Mouse (Mus musculus): ENCODE measurements around the gene Tmsb15b2. TPM values are rescaled to one million over a fixed set of nuclear protein-coding genes. Genes with fewer than 3 reads are reported as not detected.

Tmsb15b2 gene
- total and polyA plus RNA-seq, 3 experiments: not detected

GRCm38 (mm10) chrX:136992191-136992965 is 17.1 kb upstream of the Tmsb15b2 start:
- H3K27ac ChIP-seq (ENCODE audit: control insufficient read depth, low read depth, low read length): no peak overlapping the region
- TF ChIP-seq KAT2A (conservative IDR thresholded peaks at IDR 0.05; ENCODE audit: low read depth, low read length) (no peak), E2F4 (IDR thresholded peaks at IDR 0.05; ENCODE audit: borderline replicate concordance, low read depth, low read length) (no peak), POLR2A (IDR thresholded peaks at IDR 0.05; ENCODE audit: control insufficient read depth in 1 of 2, insufficient read depth in 1 of 2, low read depth in 1 of 2, low read length in 2 of 2, poor library complexity in 1 of 2) (no peak), ZMIZ1 (IDR thresholded peaks at IDR 0.05; ENCODE audit: low read depth, low read length) (no peak), MYC (IDR thresholded peaks at IDR 0.05; ENCODE audit: low read depth, low read length) (no peak), SIN3A (IDR thresholded peaks at IDR 0.05; ENCODE audit: low read length) (no peak), MAZ (IDR thresholded peaks at IDR 0.05; ENCODE audit: low read depth, low read length) (no peak), BHLHE40 (IDR thresholded peaks at IDR 0.05; ENCODE audit: borderline replicate concordance, low read depth, low read length) (no peak), CTCF (IDR thresholded peaks at IDR 0.05 in 2 of 3, conservative IDR thresholded peaks at IDR 0.05 in 1 of 3; ENCODE audit: control insufficient read depth in 1 of 3, insufficient read depth in 1 of 3, low read depth in 2 of 3, low read length in 3 of 3, poor library complexity in 1 of 3, severe bottlenecking in 1 of 3) (no peak), POLR2AphosphoS5 (IDR thresholded peaks at IDR 0.05; ENCODE audit: borderline replicate concordance, low read depth, low read length) (no peak), HCFC1 (IDR thresholded peaks at IDR 0.05; ENCODE audit: low read depth, low read length) (no peak), MAX (IDR thresholded peaks at IDR 0.05; ENCODE audit: low read length) (no peak), MEF2A (IDR thresholded peaks at IDR 0.05; ENCODE audit: extremely low read depth, insufficient replicate concordance, low read depth, low read length, poor library complexity, severe bottlenecking) (no peak), USF2 (IDR thresholded peaks at IDR 0.05; ENCODE audit: borderline replicate concordance in 1 of 2, insufficient read depth in 1 of 2, low read depth in 1 of 2, low read length in 2 of 2) (no peak), JUND (IDR thresholded peaks at IDR 0.05; ENCODE audit: low read depth, low read length) (no peak), UBTF (IDR thresholded peaks at IDR 0.05; ENCODE audit: borderline replicate concordance, insufficient read depth, low read depth, low read length) (no peak), NELFE (IDR thresholded peaks at IDR 0.05; ENCODE audit: low read depth, low read length) (no peak), POLR2AphosphoS2 (IDR thresholded peaks at IDR 0.05; ENCODE audit: low read length) (no peak)
- no peak overlapping the region for H3K4me3 ChIP-seq (ENCODE audit: control insufficient read depth in 1 of 2, insufficient read depth in 1 of 2, low read depth in 2 of 2, low read length in 2 of 2)
- H3K79me2 ChIP-seq (ENCODE audit: control insufficient read depth, insufficient read depth, low read length, poor library complexity): no peaks in the 10 kb centered on the region
- peaks cover 0 to 11% of the 10 kb centered on the region in 2 experiments; a peak in 2 of 4 replicates for H3K36me3 ChIP-seq (ENCODE audit: control insufficient read depth in 1 of 2, insufficient read depth in 2 of 2, low read length in 2 of 2)
- H3K27me3 ChIP-seq (ENCODE audit: control insufficient read depth in 1 of 2, insufficient read depth in 2 of 2, low read length in 2 of 2): no peaks in the 10 kb centered on the region
- H3K9me3 ChIP-seq (replicated peaks; ENCODE audit: insufficient read depth, low read length): no peaks in the 10 kb centered on the region
- H3K9ac ChIP-seq (ENCODE audit: control insufficient read depth, low read depth, low read length, poor library complexity, severe bottlenecking): no peak overlapping the region
- peaks cover 8 to 9% of the 10 kb centered on the region in 2 experiments; a peak in 3 of 4 replicates for H3K4me1 ChIP-seq (ENCODE audit: control insufficient read depth in 1 of 2, insufficient read depth in 2 of 2, low read length in 2 of 2)
- no peak for DNase-seq (ENCODE audit: low read depth, low spot score)

- Histone ChIP-seq H3K9me3 (replicated peaks; ENCODE audit: insufficient read depth, low read length) (no peaks in the 10 kb centered on the region), H3K36me3 (ENCODE audit: control insufficient read depth in 1 of 2, insufficient read depth in 2 of 2, low read length in 2 of 2) (peaks cover 0 to 4% of the 10 kb centered on the region in 2 experiments; a peak in 2 of 4 replicates), H3K27me3 (ENCODE audit: control insufficient read depth in 1 of 2, insufficient read depth in 2 of 2, low read length in 2 of 2) (no peaks in the 10 kb centered on the region), H3K9ac (ENCODE audit: control insufficient read depth, low read depth, low read length, poor library complexity, severe bottlenecking) (no peak overlapping the region), H3K4me3 (ENCODE audit: control insufficient read depth in 1 of 2, insufficient read depth in 1 of 2, low read depth in 2 of 2, low read length in 2 of 2) (no peak overlapping the region), H3K27ac (ENCODE audit: control insufficient read depth, low read depth, low read length) (no peak overlapping the region), H3K79me2 (ENCODE audit: control insufficient read depth, insufficient read depth, low read length, poor library complexity) (no peaks in the 10 kb centered on the region), H3K4me1 (ENCODE audit: control insufficient read depth in 1 of 2, insufficient read depth in 2 of 2, low read length in 2 of 2) (peaks cover 2 to 3% of the 10 kb centered on the region in 2 experiments; a peak in 3 of 4 replicates)
- no peak for DNase-seq (ENCODE audit: low read depth, low spot score)
- TF ChIP-seq TAL1 (IDR thresholded peaks at IDR 0.05; ENCODE audit: low read length) (no peak), SMC3 (IDR thresholded peaks at IDR 0.05; ENCODE audit: low read depth, low read length) (no peak), TCF12 (IDR thresholded peaks at IDR 0.05; ENCODE audit: low read depth, low read length) (no peak), MAFK (IDR thresholded peaks at IDR 0.05; ENCODE audit: borderline replicate concordance, low read depth, low read length) (no peak), POLR2AphosphoS5 (IDR thresholded peaks at IDR 0.05; ENCODE audit: borderline replicate concordance, low read depth, low read length) (no peak), RAD21 (IDR thresholded peaks at IDR 0.05; ENCODE audit: low read depth, low read length) (no peak), MYC (IDR thresholded peaks at IDR 0.05; ENCODE audit: low read depth, low read length) (no peak), GABPA (IDR thresholded peaks at IDR 0.05; ENCODE audit: low read depth, low read length) (no peak), SIN3A (IDR thresholded peaks at IDR 0.05; ENCODE audit: low read length) (no peak), POLR2AphosphoS2 (IDR thresholded peaks at IDR 0.05; ENCODE audit: low read length) (no peak), CHD2 (IDR thresholded peaks at IDR 0.05; ENCODE audit: low read length) (no peak), ZKSCAN1 (IDR thresholded peaks at IDR 0.05; ENCODE audit: low read depth, low read length) (no peak), MXI1 (IDR thresholded peaks at IDR 0.05; ENCODE audit: low read depth, low read length) (no peak), EP300 (IDR thresholded peaks at IDR 0.05; ENCODE audit: low read depth in 1 of 2, low read length in 2 of 2) (no peak), ZNF384 (IDR thresholded peaks at IDR 0.05; ENCODE audit: low read depth, low read length) (no peak), E2F4 (IDR thresholded peaks at IDR 0.05; ENCODE audit: borderline replicate concordance, low read depth, low read length) (no peak), USF1 (IDR thresholded peaks at IDR 0.05; ENCODE audit: low read depth, low read length) (no peak), NELFE (IDR thresholded peaks at IDR 0.05; ENCODE audit: low read depth, low read length) (no peak)
Measured at GRCm38 (mm10) chrX:136991274-136991673, 16.0 kb upstream of the Tmsb15b2 start.
